Mouse (Mus musculus) CH12.LX (cell line): Measurements from ENCODE around the gene Insig2.

Experiments
- CTCF ChIP-seq, 2 experiments: IDR thresholded peaks in 1 of 2; conservative IDR thresholded peaks in 1 of 2; 2 replicates each; pipeline ENCODE4 v1.5.1; 2011 to 2012; ENCODE audit warnings: low read depth in 2 of 2, low read length in 2 of 2, improper control_type of control experiment in 1 of 2, inconsistent platforms in 1 of 2, mild to moderate bottlenecking in 1 of 2, moderate library complexity in 1 of 2
- E2F4 ChIP-seq: IDR thresholded peaks from 2 replicates; pipeline ENCODE4 v1.6.1; 2011; ENCODE audit warnings: low read depth, low read length, improper control_type of control experiment; ENCODE audit not compliant: insufficient replicate concordance
- EP300 ChIP-seq: IDR thresholded peaks from 2 replicates; pipeline ENCODE4 v1.6.1; 2011; ENCODE audit warnings: low read length, improper control_type of control experiment
- ETS1 ChIP-seq: conservative IDR thresholded peaks from 2 replicates; pipeline ENCODE4 v1.6.1; 2012; ENCODE audit warnings: low read depth, mild to moderate bottlenecking, inconsistent platforms, low read length, improper control_type of control experiment, moderate library complexity
- MAX ChIP-seq: IDR thresholded peaks from 2 replicates; pipeline ENCODE4 v1.6.1; 2011; ENCODE audit warnings: low read length, improper control_type of control experiment
- NELFE ChIP-seq: IDR thresholded peaks from 2 replicates; pipeline ENCODE4 v1.6.1; 2011; ENCODE audit warnings: low read depth, low read length, improper control_type of control experiment
- POLR2A ChIP-seq: IDR thresholded peaks from 2 replicates; pipeline ENCODE4 v1.6.1; 2011; ENCODE audit warnings: low read depth, mild to moderate bottlenecking, improper control_type of control experiment, low read length
- RAD21 ChIP-seq: IDR thresholded peaks from 2 replicates; pipeline ENCODE4 v1.6.1; 2011; ENCODE audit warnings: low read depth, mild to moderate bottlenecking, low read length, improper control_type of control experiment, moderate library complexity
- RCOR1 ChIP-seq: conservative IDR thresholded peaks from 2 replicates; pipeline ENCODE4 v1.6.1; 2012; ENCODE audit warnings: low read depth, mild to moderate bottlenecking, inconsistent platforms, low read length, improper control_type of control experiment
- ZKSCAN1 ChIP-seq: IDR thresholded peaks from 2 replicates; pipeline ENCODE4 v1.6.1; 2012; ENCODE audit warnings: low read depth, inconsistent platforms, low read length, improper control_type of control experiment, borderline replicate concordance
- ZNF384 ChIP-seq: IDR thresholded peaks from 2 replicates; pipeline ENCODE4 v1.6.1; 2012; ENCODE audit warnings: low read depth, low read length, improper control_type of control experiment, inconsistent platforms

- TF ChIP-seq ZKSCAN1: no peak
- no peak for TF ChIP-seq NELFE
- TF ChIP-seq CTCF (conservative IDR thresholded peaks at IDR 0.05 in 1 of 2, IDR thresholded peaks at IDR 0.05 in 1 of 2; ENCODE audit: low read depth in 2 of 2, low read length in 2 of 2): no peak
- no peak for TF ChIP-seq ZNF384
- TF ChIP-seq EP300: no peak
- TF ChIP-seq POLR2A: no peak
- no peak for TF ChIP-seq E2F4
- no peak for TF ChIP-seq RAD21
- no peak for TF ChIP-seq ETS1
- no peak for TF ChIP-seq MAX
- TF ChIP-seq RCOR1: no peak
Observed at GRCm38 (mm10) chr1:121290841-121291240, 41.5 kb downstream of the Insig2 start.
